Mouse (Mus musculus) neural tube, embryonic 15.5 days (tissue): ENCODE measurements around the gene Paox. TPM values are rescaled to one million over a fixed set of nuclear protein-coding genes. Genes with fewer than 3 reads are reported as not detected.
"Not testable (repeated sequence)": the region's sequence is repeated elsewhere in the genome, so short reads cannot be mapped to it uniquely, and the experiment has no call there.

Experiments used
- ATAC-seq: fragments of 200-750 bp; cut with Nextera tagmentation; 2 replicates; pipeline ENCODE4 v1.8.0; 2017; ENCODE audit warnings: mild to moderate bottlenecking, moderate TSS enrichment, moderate library complexity; ENCODE audit not compliant: low FRiP score
- H3K27ac ChIP-seq: fragments of 300-500 bp; sonication (generic); replicated peaks from 2 replicates; pipeline ENCODE4 v1.5.1; 2015; ENCODE audit warnings: mild to moderate bottlenecking, inconsistent platforms
- H3K27me3 ChIP-seq: fragments of 300-500 bp; sonication (generic); replicated peaks from 2 replicates; pipeline ENCODE4 v1.6.1; 2015; ENCODE audit warnings: inconsistent platforms
- H3K36me3 ChIP-seq: fragments of 300-500 bp; sonication (generic); 2 replicates; pipeline ENCODE4 v1.6.1; 2015; ENCODE audit warnings: inconsistent platforms
- H3K4me1 ChIP-seq: fragments of 300-500 bp; sonication (generic); 2 replicates; pipeline ENCODE4 v1.6.1; 2015; ENCODE audit warnings: inconsistent platforms
- H3K4me2 ChIP-seq: fragments of 300-500 bp; sonication (generic); 2 replicates; pipeline ENCODE4 v1.6.1; 2015; ENCODE audit warnings: inconsistent platforms, mild to moderate bottlenecking, moderate library complexity
- H3K4me3 ChIP-seq: fragments of 300-500 bp; sonication (generic); replicated peaks from 2 replicates; pipeline ENCODE4 v1.5.1; 2015; ENCODE audit warnings: mild to moderate bottlenecking, inconsistent platforms
- H3K9ac ChIP-seq: fragments of 300-500 bp; sonication (generic); replicated peaks from 2 replicates; pipeline ENCODE4 v1.6.1; 2015; ENCODE audit warnings: mild to moderate bottlenecking, inconsistent platforms
- H3K9me3 ChIP-seq: fragments of 300-500 bp; sonication (generic); replicated peaks from 2 replicates; pipeline ENCODE4 v1.6.1; 2016; ENCODE audit warnings: inconsistent platforms
- WGBS: fragments of 180-500 bp; shearing (Covaris S2); methylation state at CpG from one replicate; pipeline ENCODE4 v1.1.7; 2015; ENCODE audit warnings: mixed read lengths; 5-methylcytosine and 5-hydroxymethylcytosine counted together
- polyA plus RNA-seq: library from polyadenylated mRNA; unstranded; fragments of >200 nt; fragmentation: Nextera tagmentation; extraction: Ambion mirVana; gene quantifications from 2 replicates; pipeline ENCODE4 v1.2.1, GENCODE M21; 2015

Gene Paox
- polyA plus RNA-seq, 1 experiment from 2014 or later = 10.7 TPM

GRCm38 (mm10) chr7:140122765-140123164 lies 7.2 kb downstream of the Paox start:
- peaks cover 15% of the 10 kb centered on the region for H3K4me1 ChIP-seq
- H3K27me3 ChIP-seq = no peaks in the 10 kb centered on the region
- H3K4me3 ChIP-seq = no peak overlapping the region
- H3K9ac ChIP-seq = no peak overlapping the region
- no peaks in the 10 kb centered on the region for H3K9me3 ChIP-seq
- H3K4me2 ChIP-seq = no peak overlapping the region
- 40% methylated on average over 4 of the region's 4 CpGs for WGBS
- H3K27ac ChIP-seq = no peak overlapping the region
- H3K36me3 ChIP-seq = no peaks in the 10 kb centered on the region
- ATAC-seq = no peak

DNA sequence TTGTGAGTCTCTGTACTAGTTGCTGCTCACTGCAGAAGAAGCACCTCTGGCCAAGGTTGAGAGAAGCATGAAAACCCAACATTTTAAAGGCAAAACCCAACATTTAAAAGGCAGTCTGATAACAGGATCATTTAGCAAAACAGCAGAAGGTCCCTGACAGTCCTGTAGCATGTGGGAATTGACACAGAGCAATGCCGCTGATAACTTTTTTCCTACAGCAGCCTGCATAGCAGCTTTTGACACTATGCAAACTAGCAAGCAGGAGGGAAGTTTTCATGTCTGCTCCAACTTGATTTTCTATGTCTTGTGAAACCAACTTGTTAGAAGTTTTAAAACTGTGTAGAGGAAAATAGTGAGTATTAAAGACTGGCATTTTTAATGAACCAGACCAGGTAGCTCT lies 8.8 kb downstream of the Paox start:
- no peak for ATAC-seq
- Histone ChIP-seq H3K9ac (no peak overlapping the region), H3K9me3 (no peaks in the 10 kb centered on the region), H3K27me3 (no peaks in the 10 kb centered on the region), H3K4me1 (peaks cover 15% of the 10 kb centered on the region), H3K27ac (no peak overlapping the region), H3K4me3 (no peak overlapping the region), H3K36me3 (peaks cover 1% of the 10 kb centered on the region; the same call in 1 of the 2 replicates), H3K4me2 (no peak overlapping the region)
- 97% methylated on average over 1 of the region's 1 CpGs for WGBS

- ATAC-seq = peak; percentile 96
These were observed 9.9 kb downstream of the Paox start for GRCm38 (mm10) chr7:140125278-140126021.

DNA sequence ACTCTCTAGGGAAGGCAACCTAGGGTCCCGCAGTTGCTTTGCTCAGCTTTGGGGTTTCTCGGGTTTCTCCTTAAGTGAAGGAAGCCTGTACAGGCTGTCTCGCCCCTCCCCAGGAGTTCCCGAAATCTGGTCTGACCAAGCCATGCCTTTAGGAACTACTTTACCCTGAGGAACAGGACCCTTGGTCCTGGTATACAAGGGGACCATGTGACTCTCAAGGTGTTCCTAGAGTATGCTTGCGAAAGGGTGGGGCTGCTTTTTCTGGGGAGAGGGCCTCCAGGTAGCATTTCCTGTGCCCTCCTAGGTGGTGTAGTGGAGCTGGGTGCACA lies 10.4 kb downstream of the Paox start:
- peak overlapping the region; percentile 75 for H3K9ac ChIP-seq
- H3K36me3 ChIP-seq = peaks cover 3% of the 10 kb centered on the region; the same call in 1 of the 2 replicates
- ATAC-seq = no peak
- peak overlapping the region; percentile 83 for H3K4me2 ChIP-seq
- H3K4me1 ChIP-seq = peaks cover 15% of the 10 kb centered on the region
- no peaks in the 10 kb centered on the region for H3K27me3 ChIP-seq
- H3K27ac ChIP-seq = peak overlapping the region; percentile 58; the same call in 1 of the 2 replicates
- no peaks in the 10 kb centered on the region for H3K9me3 ChIP-seq
- 9% methylated on average over 5 of the region's 5 CpGs for WGBS
- H3K4me3 ChIP-seq = peak overlapping the region; percentile 73

More at GRCm38 (mm10) chr7:140125278-140126021, 9.9 kb downstream of the Paox start:
- Histone ChIP-seq H3K27ac (peak overlapping the region; percentile 58), H3K4me2 (peak overlapping the region; percentile 83), H3K9ac (peak overlapping the region; percentile 75), H3K27me3 (no peaks in the 10 kb centered on the region), H3K36me3 (peaks cover 3% of the 10 kb centered on the region; the same call in 1 of the 2 replicates), H3K9me3 (no peaks in the 10 kb centered on the region), H3K4me1 (peaks cover 15% of the 10 kb centered on the region), H3K4me3 (peak overlapping the region; percentile 73)
- WGBS = under 1% methylated on average over 39 of the region's 40 CpGs

GRCm38 (mm10) chr7:140126934-140127333 lies 11.3 kb downstream of the Paox start:
- Histone ChIP-seq H3K9ac (no peak overlapping the region), H3K4me1 (peaks cover 15% of the 10 kb centered on the region), H3K27me3 (no peaks in the 10 kb centered on the region), H3K4me3 (no peak overlapping the region), H3K9me3 (no peaks in the 10 kb centered on the region), H3K36me3 (peaks cover 3% of the 10 kb centered on the region; the same call in 1 of the 2 replicates), H3K4me2 (no peak overlapping the region), H3K27ac (no peak overlapping the region)
- WGBS = 90% methylated on average over 3 of the region's 3 CpGs
- no peak for ATAC-seq

- no peak overlapping the region for H3K27ac ChIP-seq
- peaks cover 15% of the 10 kb centered on the region for H3K4me1 ChIP-seq
- H3K4me2 ChIP-seq = no peak overlapping the region
- no peak overlapping the region for H3K9ac ChIP-seq
- H3K36me3 ChIP-seq = peaks cover 3% of the 10 kb centered on the region; the same call in 1 of the 2 replicates
- ATAC-seq = no peak
- no peaks in the 10 kb centered on the region for H3K27me3 ChIP-seq
- WGBS = 89% methylated on average over 2 of the region's 2 CpGs
- no peak overlapping the region for H3K4me3 ChIP-seq
- no peaks in the 10 kb centered on the region for H3K9me3 ChIP-seq
These were observed 12.3 kb downstream of the Paox start for GRCm38 (mm10) chr7:140127911-140128310.

DNA sequence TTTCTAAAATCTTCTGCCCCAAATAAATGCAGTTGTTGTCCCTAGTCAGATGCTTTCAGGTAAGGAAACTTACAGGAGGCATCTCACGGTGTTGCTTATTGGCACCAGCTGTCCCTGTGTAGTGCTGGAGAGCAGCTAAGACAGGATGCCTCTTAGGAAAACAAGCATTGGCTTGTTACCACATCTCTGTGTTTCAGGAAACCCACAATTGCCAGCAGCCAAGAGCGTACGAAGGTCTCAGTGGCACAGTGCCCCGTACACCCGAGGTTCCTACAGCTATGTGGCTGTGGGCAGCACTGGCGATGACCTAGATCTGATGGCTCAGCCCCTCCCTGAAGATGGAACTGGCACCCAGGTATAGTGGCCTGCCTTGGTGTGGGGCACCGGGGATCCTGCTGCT lies 16.6 kb downstream of the Paox start:
- not testable (repeated sequence) for H3K4me2 ChIP-seq, H3K27me3 ChIP-seq, H3K27ac ChIP-seq, H3K4me1 ChIP-seq, H3K4me3 ChIP-seq, H3K9me3 ChIP-seq, ATAC-seq, H3K36me3 ChIP-seq, H3K9ac ChIP-seq
- 95% methylated on average over 7 of the region's 7 CpGs for WGBS

- H3K27ac ChIP-seq, H3K4me2 ChIP-seq, H3K9me3 ChIP-seq, H3K9ac ChIP-seq, H3K4me3 ChIP-seq, H3K27me3 ChIP-seq, ATAC-seq, H3K36me3 ChIP-seq: not testable (repeated sequence)
- peaks cover 12% of the 10 kb centered on the region for H3K4me1 ChIP-seq
- 88% methylated on average over 7 of the region's 7 CpGs for WGBS
These were observed 18.4 kb downstream of the Paox start for GRCm38 (mm10) chr7:140134033-140134432.

DNA sequence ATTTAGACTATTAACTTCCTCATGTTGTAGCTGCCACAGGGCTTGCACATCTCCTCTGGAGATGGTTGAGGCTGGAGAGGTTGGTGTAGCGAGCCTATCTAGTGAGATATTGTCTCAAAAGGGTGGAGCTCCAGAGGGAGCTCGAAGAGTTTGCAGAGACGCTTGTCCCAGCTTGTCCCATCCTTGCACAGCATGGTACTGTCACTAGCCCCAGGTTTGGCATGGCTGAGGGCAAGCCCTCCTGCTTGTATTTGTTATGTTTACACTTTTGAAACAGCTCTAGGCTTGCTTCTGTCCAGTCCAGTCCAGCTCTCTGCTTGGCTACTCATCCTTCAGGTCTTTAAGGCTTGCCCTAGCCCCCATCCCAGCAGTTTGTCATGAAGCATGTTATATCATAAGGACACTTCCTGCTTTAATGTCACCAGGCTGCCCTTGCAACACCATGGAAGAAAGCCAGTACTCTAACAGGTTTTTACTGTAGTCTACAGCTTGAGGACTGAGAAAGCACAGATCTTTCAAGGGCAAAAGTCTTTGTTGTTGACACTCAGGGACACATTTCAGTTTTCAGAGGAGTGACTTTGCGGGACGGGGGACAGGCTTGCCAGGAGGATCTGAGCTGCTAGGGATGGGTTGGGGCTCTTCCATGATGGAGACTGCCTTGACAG lies 19.6 kb downstream of the Paox start:
- H3K36me3 ChIP-seq = no peaks in the 10 kb centered on the region
- ATAC-seq = no peak
- WGBS = 86% methylated on average over 5 of the region's 5 CpGs
- no peaks in the 10 kb centered on the region for H3K9me3 ChIP-seq
- H3K27ac ChIP-seq = no peak overlapping the region
- H3K27me3 ChIP-seq = no peaks in the 10 kb centered on the region
- no peak overlapping the region for H3K4me3 ChIP-seq
- peaks cover 12% of the 10 kb centered on the region for H3K4me1 ChIP-seq
- no peak overlapping the region for H3K4me2 ChIP-seq
- H3K9ac ChIP-seq = no peak overlapping the region

DNA sequence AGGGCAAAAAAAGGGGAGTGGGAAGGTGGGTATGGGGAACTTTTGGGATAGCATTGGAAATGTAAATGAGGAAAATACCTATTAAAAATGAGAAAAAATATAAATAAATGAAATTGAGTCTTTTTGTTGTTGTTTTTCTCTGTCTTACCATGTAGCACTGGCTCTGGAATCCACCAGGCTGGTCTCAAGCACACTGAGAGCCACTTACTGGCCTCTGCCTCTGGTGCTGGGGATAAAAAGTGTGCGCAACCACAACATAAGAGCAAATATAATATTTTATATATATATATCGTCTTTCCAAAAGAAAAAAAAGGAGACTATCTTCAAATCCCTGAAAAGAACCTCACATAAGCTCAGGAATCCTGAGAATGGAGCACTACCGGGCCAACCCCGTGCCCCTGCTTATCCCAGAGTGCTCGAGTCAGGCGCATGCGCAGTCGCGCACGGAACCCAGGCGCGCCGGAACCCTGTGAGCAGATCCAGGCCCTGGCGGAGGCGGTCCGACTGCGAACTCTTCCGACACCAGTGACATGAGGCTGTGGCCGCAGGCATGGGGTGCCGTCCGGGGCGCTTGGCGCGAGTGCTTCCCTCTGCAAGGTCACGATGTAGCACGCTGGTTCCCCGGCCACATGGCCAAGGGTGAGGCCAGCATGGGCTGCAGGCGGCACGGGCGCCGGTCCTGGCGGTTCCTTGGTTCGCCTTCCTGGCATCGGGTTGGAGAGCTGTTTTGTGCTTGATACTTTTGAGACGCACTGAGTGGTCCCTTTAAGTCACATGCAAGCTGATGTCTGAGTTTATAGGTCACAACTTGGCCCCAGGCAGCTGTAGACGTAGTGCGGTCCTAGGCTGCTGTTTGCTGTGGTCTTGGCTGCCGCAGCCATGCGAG lies 21.8 kb downstream of the Paox start, which contains the start of gene Mtg1:
Mtg1 (plus strand) TSS at position 430 of the 886 bp plus-strand sequence.
- Histone ChIP-seq H3K4me3 (peak within 1 kb of the TSS; percentile 78), H3K4me1 (peaks cover 12% of the 10 kb centered on the region), H3K4me2 (peak within 1 kb of the TSS; percentile 84), H3K36me3 (no peaks in the 10 kb centered on the region), H3K27ac (peak within 1 kb of the TSS; percentile 92), H3K9ac (peak within 1 kb of the TSS; percentile 95), H3K9me3 (no peaks in the 10 kb centered on the region), H3K27me3 (no peaks in the 10 kb centered on the region)
- peak; percentile 98 for ATAC-seq
- WGBS = 2% methylated on average over 39 of the region's 39 CpGs

DNA sequence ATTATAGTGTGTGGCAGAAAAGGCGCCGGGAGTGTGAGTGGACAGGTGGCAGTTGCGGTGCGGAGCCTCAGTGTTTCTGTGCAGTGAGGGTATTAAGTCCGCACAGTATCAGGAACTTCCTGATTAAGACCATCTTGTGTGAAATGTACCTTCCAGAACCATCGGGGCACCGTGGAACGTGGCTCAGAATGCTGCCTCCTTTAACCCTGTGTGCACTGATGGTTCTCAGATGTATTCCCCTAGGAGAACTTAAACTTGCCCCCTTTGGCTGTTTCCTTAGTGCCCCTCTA lies 22.4 kb downstream of the Paox start:
- H3K9me3 ChIP-seq = no peaks in the 10 kb centered on the region
- under 1% methylated on average over 8 of the region's 8 CpGs for WGBS

More for the DNA sequence above, 22.4 kb downstream of the Paox start:
- Histone ChIP-seq H3K4me2 (peak overlapping the region; percentile 84), H3K36me3 (no peaks in the 10 kb centered on the region), H3K4me3 (peak overlapping the region; percentile 78), H3K27ac (peak overlapping the region; percentile 92), H3K4me1 (peaks cover 12% of the 10 kb centered on the region), H3K27me3 (no peaks in the 10 kb centered on the region), H3K9ac (peak overlapping the region; percentile 95)
- ATAC-seq = no peak; the same call in 1 of the 2 replicates
